Mouse (Mus musculus) spleen, adult 12 weeks (tissue): ENCODE measurements at regions not wholly inside any gene's neighbourhood (a gene's known extent, or its start where the extent isn't known, plus 50 kb on each side); places are given as distances from the start of the nearest gene placed in this dataset.

ENCODE experiments used
- DNase-seq: peaks from one replicate; pipeline ENCODE4 v3.0.0; 2022; ENCODE audit warnings: low spot score

DNA sequence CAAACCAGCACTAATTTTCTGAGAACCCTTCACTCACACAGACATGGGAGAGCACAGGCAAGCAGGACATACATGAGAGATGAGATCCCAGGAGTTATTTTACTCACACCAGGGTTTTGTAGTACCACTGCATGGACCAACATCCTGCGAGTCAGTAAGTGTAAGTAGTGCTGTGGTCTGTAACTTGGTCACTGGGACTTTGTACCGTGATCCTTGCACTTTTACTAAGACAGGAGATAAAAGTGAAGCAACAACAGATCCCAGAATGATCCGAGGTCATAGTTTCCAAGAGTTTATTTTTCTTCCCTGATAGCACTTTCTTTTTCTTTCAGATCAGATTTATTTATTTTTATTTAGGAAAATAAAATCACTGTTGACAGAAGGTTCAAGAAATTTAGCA, 54.1 kb upstream of the Mtap start:
- no peak for DNase-seq

DNA sequence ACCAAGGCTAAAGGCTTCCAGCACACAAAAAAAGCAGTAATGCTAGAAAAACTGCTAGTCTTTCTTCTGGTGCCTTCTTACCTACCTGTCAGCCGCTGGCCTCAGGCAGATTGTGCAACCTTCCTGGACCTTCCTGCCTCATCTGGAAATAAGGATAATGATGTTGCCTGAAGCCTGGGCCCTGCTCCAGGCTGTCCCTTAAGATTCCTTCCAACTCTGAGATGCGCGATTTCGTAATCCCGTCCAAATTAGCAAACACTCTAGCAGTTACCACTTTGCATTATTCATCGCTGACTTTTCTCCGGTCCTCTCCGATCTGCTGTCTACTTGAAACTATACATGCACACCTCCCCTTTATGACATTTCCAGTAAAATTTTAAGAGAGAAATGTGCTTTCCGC, 58.4 kb upstream of the Mtap start:
- no peak for DNase-seq

DNA sequence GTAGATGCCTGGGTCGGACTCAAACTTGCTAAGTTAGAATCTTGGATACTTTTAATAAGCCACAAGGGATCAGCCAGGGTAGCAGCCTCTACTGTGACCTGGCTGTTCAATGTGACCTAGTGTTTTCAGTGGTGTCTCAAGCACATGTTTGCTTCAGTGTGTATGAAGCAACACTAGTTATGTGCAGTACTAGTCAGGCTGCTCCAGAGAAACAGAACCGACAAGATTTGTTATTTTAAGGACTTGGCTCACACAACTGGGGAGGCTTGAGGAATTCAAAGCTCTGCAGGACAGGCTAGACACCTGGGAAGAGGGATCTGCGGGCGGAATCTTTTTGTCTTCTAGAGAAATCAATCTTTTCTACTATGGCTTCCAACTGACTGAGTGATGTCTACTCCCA, 62.2 kb upstream of the Mtap start:
- no peak for DNase-seq

DNA sequence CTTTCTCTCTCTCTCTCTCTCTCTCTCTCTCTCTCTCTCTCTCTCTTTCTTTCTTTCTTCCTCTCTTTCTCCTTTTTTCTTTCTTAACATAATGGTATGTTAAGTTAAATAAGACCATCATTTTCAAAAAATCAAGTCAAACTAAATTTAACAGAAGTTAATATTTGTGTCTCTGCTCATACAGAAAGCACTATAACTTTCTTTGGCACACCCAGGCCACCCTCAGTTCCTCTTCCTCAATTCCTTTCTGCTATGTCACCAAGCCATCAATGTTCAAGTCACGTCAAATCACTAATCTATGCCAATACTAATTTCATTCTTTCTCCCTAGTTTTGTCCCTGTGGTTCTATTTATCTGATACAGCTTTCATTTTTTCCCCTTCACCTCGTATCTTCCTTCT, 66.5 kb upstream of the Mtap start:
- no peak for DNase-seq

DNA sequence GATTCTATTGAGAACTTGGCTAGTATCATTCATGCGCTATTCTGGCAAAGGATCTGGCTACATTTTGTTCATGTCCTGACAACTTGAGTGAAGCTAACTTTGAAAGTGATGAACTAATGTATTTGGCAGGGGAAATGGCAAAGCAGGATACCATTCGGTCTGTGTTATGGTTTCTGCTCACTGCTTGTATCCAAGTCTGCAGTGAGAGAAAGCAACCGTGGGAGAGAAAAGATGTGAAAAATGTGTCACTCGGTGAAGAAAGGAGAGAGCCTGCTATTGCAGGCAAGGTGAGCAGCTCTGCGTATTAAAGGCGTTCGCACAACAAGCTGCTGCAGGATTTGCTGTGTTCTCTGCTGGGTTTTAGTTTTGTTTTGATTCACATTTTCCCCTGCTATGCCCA, 72.5 kb upstream of the Mtap start:
- DNase-seq, result no peak

DNA sequence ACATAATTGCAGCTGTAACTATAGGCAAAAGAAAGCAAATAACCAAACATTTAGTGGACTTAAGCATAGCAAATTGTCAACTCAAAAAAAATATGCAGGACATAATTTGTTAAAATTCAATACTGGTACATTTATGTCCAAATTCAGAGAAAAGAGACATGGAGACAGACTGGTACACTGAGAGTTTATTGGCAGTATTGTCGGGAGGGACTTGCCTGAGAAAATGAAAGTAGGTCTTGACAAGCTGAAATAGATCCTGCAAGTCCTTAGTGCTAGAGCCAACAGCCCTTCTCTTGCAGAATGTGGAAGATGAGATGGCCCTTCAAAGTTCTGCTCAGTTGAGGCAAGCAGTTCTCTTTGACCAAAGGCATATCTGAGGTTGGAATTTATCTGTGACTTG, 74.5 kb upstream of the Mtap start:
- DNase-seq, result no peak

DNA sequence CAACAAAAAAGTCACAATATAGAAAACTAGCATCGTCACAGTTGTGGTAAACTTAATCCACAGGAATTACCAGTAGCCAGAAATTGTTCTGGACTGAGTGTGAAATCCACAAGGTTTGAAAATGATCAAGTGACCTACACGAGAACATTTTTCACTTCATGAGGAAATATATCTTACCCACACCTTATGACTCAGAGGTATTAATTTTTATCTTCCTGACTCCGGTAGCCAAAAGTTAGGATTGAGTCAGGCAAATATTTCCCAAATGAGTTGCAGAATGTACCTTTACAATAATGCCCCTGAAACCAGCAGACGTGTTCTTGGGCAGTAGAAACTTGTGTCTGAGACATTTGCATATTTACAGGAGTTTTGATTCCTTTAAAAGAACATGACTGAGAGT, 75.3 kb upstream of the Mtap start:
- no peak for DNase-seq

DNA sequence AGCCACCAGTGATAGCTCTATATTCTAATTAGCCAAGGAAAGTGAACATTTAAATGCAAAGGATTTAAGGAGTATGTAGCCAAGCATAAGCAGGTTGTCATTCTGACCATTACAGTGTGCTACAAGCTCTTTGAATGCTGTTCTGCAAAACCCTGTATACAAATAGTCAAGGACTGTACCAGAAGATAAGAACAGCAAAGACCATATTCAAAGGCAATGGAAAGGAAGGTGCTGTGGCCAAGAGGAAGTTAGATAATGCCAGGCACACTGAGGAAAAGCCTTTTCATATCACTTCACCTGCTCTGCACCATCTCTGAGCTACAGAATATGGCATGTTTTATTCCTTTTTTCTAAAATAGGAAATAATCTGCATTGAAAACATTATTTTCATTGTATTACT, 79.3 kb upstream of the Mtap start:
- no peak for DNase-seq

DNA sequence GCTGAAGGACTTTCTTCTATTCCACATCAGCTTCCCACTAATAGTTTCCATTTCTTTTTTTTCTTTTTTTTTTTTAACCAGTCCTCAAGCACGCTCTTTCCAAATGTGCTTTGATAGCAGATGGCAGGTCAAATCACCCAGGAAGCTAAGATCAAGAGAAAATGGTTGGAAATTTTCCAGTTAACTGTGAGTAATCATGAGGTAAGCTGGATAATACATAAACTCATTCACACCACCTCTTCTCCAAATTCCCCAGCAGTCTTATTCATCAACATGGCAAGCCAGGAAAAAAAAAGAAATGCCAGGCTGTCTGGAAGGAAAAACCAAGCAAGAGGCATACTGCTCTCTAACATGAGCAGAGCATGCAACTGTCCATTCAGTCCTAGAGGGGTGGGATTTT, 79.8 kb upstream of the Mtap start:
- DNase-seq, result no peak

DNA sequence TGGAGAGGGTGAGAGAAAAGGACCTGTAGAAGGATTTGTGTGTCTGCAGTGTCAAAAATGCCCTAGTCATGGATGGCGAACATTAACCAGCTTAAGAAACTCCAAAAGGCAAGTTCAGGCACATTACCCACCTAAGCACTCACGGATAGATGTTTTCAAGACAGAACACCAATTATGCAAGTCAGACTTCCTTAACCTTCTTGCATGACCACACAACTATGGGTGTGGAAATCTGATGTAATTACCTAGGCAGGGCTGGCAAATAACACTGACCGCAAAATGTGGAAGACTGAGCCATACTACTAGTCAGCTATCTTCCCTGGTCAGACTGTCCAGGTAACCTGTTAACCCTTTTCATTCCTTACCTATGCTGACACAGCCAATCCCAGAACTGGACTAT, 81.0 kb upstream of the Mtap start:
- no peak for DNase-seq

DNA sequence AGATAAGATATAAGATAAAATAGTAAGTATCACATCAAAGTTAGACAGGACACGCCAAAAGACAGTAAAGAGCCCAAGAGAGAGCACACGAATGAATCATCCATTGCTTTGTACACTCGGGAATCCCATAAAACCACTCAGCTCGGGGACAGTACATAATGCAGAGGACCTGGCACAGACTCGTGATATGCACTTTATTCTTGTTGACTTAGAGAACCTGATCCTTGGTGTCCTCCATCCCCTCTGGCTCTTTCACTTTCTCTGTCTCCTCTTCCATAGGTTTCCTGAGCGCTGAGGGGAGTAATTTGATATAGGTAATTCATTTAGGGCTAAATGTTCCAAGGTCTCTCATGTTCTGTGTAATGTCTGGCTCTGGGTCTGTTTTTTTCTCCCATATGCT, 83.3 kb upstream of the Mtap start:
- no peak for DNase-seq

DNA sequence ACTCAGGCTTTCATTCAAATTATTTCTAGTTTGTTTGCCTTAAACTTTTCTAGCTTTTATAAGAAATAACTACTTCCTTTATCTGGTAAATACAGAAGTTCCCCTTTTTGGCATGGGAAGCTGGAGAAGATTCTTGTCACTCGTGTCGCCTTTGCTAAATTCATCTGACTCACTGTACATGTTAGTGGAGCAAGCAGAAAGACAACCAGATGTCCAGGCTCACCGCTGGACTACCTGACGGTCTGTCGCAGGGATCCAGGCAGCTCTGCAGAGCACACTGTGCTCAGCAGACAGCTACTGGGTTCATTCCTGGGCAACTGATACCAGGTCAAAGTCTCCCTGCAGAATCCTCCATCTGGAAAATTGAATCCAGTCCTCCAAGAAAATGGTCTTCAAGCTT, 85.0 kb upstream of the Mtap start:
- DNase-seq, result no peak

DNA sequence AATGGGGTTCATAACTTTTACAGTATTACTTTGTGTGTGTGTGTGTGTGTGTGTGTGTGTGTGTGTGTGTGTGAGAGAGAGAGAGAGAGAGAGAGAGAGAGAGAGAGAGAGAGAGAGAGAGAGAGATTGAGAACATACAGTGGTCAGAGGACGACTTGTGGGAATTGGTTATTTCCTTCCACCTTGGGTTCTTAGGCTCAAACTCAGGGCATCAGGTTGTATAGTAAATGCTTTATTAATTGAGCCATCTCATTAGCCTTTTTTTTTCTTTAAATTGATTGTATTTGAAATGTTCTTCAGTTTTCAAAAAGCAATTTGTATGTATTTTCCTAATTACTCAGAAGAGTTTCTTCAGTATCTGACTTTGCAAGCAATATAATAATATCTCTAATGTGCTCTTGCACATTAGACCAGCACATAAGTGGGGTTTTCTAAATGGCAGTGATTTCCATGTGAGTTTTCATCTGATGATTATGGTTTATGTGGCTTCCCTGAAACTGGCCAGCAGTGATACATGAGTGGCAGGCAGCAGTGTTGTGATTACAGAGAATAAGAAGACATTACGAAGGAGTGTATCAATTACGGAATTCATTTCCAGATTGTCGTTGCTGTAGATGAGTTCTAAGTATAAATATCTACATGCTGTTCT, 86.2 kb upstream of the Mtap start:
- DNase-seq, result no peak

DNA sequence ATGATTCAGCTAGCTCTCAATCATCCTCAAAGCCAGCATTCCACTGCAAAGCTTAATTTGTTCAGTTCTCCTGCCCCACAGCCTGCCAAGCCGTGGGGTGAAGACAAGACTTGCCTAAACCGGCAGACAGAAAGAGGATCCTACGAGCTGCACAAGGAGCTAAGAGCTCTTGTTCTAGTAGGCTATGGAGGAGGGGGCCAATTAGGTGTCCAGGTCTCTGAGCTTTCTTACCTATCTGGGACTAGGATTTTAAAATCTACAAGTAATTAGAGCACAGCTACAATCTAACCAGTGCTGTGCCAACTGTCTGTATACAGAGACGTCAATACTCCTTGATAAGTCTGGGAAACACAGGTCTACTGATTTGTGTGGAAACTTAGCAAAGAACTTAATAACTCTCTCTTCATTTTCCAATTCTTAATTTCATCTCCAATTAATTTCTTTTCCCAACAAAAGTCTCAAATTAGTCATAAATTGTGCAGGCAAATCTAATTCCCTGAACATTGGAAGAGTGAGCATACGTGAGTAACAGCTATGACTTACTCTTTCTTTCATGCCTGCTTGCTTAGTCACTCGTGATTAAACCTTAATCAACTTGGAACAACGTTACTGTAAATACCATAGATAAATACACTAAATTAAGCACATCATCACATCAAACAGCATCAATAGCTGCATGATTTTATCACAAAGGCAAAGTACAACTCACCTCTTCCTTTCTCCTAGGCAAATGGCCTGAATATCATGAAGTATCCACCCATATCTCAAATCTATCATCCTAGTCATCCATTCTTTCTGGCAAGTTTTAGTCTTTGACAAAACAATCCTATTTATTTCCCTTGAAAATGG, 87.1 kb upstream of the Mtap start:
- DNase-seq, result no peak

DNA sequence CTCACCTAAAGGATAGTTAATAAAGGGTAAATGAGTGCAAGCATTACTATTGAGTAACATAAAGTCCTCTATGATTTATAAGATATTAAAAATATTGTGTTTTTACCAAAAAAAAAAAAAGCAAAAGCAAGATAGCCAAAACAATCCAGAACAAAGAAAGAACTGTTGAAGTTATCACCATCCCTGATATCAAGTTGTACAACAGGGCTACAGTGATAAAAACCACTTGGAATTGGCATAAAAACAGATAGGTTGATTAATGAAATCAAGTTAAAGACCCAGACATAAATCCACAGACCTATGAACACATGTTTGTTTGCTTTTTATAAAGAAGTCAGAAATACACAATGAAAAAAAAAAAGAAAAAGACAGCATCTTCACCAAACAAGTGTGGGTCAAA, 92.4 kb upstream of the Mtap start:
- no peak for DNase-seq

DNA sequence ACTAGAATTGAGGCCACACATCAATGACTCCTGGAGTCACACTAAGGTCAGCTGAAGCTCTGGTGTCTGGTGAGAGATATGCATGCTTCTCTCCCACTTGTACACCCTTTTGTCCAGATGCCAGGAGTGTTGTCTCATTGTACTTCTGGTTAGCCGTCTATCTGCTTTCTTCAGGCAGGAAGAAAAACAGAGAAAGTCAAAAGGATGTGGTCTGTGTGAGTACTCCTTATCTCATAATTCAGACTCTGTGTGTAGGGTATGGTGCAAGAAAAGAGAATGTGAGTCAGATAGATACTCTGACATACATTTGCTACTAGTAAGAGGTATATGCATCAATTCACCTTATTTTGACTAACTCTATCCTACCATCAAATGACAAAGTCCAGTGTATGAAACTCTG, 92.9 kb upstream of the Mtap start:
- no peak for DNase-seq

DNA sequence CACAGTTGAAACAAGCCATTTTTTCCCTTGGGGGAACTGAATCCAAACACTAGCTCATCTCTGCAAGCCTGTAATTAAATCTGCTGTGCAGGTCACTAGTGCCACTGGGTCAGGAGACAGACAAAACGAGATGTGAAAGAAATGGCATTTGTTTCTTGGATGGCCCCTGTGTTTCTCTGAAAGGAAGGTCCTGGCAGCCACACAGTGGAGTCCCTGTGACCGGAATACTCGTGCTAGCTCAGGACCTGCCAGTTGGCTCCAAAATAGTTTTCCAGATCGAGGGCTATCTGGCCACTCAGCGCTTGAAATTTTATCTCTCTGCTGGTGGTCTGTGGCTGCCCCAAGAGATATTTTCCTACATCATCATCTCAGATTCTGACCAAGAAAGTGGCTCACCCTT, 96.1 kb upstream of the Mtap start:
- no peak for DNase-seq

DNA sequence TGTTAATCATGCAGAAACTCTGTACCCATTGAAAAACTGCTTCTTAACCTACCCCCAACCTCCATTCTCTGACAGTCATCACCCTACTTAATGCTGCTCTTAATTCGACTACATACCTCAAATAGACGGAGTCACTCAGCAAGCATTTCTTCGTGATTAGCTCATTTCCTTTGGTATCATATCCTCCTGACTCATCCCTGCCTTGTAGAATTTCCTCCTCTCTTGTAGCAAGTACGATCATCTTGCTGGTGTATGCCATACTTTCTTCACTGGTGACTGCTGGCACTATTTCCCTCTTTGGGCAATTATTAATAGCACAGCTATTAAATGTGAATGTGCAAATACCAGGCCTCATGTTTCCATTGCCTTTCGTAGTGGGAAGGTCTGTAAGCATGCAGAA, 98.0 kb upstream of the Mtap start:
- no peak for DNase-seq

DNA sequence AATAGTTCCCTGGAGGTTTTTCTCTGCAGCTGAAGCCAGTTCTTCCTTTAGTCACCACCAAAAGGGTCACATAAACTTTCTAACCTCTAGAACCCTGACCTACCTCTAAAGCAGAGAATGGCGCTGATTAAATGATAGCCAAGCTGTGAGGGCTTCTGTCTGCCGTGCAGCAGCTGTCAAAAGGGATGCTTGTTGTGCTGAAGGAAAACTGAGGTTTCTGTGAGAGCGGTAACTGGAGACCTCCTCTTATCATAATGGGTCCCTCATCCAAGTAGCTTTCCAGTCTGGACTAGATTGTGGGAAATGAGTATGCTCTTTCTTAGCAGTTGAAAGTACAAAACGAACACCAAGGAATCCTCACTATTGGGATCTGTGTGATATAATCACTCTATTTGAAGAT, 98.8 kb upstream of the Mtap start:
- DNase-seq, result no peak

DNA sequence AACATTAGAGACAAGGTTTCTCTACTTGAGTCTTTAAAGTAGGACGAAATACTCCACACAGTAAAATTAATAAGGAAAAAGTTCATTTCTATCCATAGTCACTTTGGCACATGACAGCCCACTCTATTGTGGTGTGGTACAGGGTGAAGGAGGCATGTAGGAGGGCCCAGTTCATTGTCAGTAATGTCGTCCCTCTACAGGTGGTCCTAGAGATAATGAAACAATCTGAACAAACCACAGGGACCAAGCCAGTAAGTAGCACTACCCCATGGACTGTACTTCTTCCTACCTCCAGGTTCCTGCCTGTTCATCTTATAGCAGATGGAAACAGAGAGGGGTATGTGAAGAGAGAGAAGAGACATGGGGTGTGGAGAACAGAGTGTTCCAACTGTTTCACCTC, 102.1 kb upstream of the Mtap start:
- no peak for DNase-seq

DNA sequence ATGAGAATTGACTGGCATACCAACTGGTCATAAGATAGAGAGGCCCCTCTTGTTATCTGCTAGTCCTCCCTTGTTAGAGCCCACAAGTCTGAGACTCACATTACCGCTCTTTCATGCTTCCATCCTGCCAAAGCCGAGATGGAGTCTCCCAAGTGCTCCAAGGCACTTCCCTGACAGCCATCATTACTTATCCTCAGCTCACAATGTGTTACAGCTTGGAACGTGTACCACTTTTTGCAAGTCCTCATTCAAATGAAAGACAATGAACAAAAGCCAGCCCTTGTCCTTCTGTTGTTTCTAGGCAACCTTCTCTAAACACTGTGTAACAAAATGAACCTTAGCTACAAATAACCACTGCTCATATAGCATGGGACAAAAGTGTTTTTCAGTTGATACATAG, 102.6 kb upstream of the Mtap start:
- DNase-seq, result no peak

DNA sequence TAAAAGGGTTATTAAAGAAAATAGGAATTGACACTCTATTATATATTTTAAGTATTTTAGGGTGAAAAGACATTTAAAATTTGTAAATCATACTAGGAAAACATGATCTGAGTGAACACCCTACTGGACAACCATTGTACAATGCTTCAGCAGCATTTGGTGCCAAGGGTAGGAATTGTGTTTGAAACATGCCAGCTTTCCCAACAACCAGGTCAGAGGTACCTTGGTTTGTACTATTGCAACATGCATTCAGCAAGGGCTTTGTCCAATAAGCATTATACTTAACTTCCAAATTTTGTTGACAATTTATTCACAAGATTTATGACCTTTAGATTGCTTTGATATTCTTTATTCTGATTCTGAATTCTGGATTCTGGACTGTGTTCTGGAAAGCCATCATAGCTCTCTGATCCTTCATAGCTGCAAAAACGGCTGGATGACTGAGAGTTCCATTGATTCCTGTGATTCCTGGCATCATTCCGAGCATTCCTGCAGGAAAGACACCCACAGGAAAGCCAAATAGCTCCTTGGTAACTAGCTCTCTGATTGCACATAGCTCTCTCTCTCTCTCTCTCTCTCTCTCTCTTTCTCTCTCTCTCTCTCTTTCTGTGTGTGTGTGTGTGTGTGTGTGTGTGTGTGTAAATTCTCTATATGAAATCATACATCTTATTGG, 124.1 kb upstream of the Mtap start:
- no peak for DNase-seq

DNA sequence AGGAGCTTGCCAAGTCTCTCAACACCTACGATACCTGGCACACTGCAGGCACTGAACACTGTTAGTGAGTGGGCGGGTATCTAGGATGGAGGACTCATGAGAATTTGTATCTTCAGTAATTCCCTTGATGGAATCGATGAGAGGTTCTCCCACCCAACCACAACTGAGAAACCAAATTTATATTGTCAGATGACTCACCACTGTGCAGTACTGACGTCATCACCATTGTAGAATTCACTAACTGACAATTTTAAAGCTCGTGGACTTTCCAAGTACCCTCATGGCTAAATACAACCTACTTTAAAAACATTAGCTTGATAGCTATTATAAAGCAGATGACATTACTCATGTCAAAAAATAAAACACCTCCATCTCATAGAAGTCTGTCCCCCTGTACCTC, 128.4 kb upstream of the Mtap start:
- no peak for DNase-seq

DNA sequence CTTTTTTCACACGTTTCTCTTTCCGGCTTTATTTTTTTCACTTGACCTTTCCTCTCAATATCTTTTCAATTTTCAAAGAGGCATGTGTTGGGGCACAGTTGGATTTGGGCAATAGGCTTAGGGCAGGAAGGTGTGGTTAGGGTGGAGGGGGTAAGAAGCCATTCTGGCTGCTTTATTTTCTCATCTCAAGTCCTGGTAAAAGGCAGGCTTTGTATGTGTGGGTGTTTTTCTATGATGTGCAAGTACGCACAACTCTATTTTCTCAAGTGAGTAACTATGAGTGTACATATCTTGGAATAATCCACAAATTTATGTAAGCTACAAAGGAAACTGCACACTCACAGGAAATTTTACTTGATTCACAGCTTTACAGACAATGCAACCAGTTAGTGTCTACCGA, 121.5 kb upstream of the Ifne start:
- no peak for DNase-seq
